Mouse (Mus musculus) embryonic fibroblast, embryonic 13.5 days (primary cell): Measurements from ENCODE around the gene Anks1b.

Source experiments
- CTCF ChIP-seq: IDR thresholded peaks from 2 replicates; pipeline ENCODE4 v1.5.1; 2011; ENCODE audit warnings: mild to moderate bottlenecking, control low read depth, low read length, moderate library complexity, borderline replicate concordance; ENCODE audit not compliant: insufficient read depth
- POLR2A ChIP-seq: IDR thresholded peaks from 2 replicates; pipeline ENCODE4 v1.6.1; 2011; ENCODE audit warnings: low read depth, mild to moderate bottlenecking, control low read depth, low read length, moderate library complexity

DNA sequence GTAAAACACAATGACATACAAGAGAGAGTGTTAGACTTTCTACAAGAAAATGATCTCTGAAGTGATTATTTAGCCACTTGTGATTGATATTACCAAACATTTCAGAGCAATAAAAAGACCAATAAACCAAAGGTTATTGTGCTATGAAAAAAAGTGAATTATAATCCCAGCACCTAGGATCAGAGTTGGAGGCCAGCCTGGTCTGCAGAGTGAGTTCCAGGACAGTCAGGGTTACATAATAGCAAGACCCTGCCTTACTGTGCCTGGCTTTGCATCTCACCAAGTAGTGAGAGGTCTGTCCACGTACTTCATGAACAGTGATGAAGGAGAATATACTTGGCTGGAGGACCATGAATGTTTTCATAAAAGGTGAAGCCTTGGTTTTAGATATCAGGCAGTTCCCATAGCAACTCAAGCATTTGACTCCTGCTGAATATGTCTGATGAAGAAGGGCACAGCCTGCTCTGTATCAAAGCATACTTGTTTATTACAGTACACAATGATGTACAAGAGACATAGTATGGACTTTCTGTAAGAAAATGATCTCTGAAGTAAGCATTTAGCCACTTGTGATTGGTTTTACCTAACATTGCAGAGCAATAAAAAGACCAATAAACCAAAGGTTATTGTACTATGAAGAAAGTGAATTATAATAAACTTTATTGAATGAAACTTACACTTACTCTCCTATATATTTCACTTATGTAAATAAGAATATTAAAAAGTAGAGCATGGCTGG lies 484.0 kb downstream of the Anks1b start:
- TF ChIP-seq CTCF (no peak), POLR2A (no peak)
